Mouse (Mus musculus): ENCODE measurements around the gene Tmem167b. TPM values are rescaled to one million over a fixed set of nuclear protein-coding genes. Genes with fewer than 3 reads are reported as not detected.
"Not testable (repeated sequence)": the region's sequence is repeated elsewhere in the genome, so short reads cannot be mapped to it uniquely, and the experiment has no call there.

The Tmem167b gene
- total RNA-seq (2021): 10 to 100 TPM; 43.2 to 44.7 TPM

DNA sequence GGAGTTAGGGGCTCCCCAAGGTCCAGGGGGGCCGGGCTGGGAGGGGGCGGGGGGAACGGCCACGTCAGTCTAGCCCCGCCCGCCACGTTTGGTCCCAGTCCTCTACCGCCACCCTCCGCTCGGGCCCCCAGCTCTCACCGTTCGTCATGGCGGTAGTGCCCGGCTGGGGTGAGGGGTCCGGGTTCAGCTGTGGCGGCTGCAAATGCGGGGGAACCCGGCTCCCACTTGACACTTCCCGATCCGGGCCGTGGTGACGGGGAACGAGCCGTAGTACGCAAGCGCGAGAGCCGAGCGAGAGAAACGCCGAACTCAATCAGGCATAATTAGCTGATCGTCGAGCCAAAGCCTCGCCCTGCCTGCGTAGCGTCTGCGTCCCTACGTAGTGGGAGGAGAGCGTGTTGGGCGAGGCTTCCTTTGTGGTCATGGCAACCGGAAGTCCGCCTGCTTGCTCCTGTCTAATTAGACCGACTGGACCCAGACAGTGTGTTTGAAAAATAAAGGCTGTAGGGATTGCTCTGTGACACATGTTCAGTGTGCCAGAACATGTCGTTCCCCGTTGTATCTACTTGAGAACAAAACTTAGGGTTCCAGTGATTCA is at the start of gene Tmem167b:
Tmem167b (minus strand) TSS at position 334 of the 598 bp plus-strand sequence.
- intact Hi-C loops (cut with DNase I): loop anchor here (2.0 to 5.0 kb wide), 3 partner anchors 25 to 280 kb away; partner anchors contain the start of genes 5330417C22Rik and Sort1
- peak; percentile 98 to 99 for DNase-seq (ENCODE audit: low spot score in 2 of 2)

DNA sequence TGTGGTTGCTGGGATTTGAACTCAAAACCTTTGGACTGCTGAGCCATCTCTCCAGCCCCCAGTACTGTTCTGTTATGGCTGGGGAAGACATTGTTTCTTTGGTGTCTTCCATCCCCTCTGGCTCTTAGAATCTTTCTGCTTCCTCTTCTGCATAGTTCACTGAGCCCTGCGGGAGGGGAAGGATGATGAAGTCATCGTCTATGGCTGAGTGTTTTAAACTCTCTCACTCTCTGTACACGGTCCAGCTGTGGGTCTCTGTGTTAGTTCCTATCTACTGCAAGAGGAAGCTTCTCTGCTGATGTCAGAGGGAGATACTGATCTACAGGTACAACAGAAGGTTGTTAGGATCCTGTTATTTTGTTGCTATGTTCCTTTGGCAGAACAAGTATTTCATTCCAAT is 46.6 kb upstream of the Tmem167b start:
- intact Hi-C loops (cut with DNase I): no loop called here
- DNase-seq (ENCODE audit: low spot score in 2 of 2): no peak

DNA sequence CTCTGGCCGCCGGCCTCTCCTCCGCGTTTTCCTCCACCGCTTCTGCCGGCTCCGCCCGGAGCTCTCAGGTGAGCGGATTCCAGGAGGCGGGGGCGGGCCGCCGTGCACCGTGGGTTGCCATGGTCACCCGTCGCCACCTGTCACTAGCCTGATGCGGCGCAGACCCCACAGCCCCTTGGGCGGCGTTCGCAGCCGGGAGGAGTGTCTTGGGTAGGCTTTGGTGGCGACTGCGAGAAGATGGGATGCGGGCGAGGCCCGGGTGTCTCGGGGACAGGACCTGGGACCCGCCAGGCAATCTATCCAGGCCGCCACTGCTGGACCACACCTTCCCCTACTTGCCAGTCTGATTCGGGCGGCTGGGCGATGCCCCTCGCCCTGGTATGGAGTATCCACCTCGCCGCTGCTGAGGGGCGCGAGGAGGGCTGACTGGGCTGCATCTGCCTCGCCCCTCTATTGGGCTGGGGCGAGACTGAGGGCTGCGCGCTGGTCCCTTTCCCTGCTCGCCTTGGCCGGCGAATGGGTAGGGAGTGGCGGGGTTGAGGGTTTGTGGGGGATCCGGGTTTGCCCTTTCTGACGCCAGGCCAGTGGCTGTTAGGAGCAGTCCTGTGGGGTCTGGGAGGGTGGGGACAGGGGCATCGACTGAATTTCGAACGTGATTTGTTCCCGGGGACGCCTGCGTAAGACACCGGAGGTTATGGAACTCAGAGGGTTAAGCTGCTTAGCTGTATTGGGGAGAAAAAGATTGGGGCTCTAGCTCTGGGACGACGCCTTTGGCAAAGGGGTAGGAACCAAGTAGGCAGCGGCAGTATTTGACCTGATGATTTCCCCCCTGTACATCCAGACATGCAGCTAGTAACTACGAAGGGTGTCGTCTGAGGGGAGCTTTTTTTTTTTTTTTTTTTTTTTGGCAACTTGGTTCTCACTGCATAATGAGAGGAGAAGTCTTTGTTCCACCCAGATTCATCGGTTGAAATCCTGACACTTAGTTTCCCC is 29.6 kb upstream of the Tmem167b start:
- intact Hi-C loops (cut with DNase I): no loop called here
- peak in 1 of 2 experiments; percentile 23 for DNase-seq (ENCODE audit: low spot score in 2 of 2)

GRCm38 (mm10) chr3:108590786-108591529 is 28.7 kb upstream of the Tmem167b start, which contains the start of gene Wdr47:
Gene Wdr47 (plus strand): TSS chr3:108591279.
- peak; percentile 95 to 98 for DNase-seq (ENCODE audit: low spot score in 2 of 2)
- intact Hi-C loops (cut with DNase I): no loop called here

GRCm38 (mm10) chr3:108588446-108588845 is 26.2 kb upstream of the Tmem167b start:
- intact Hi-C loops (cut with DNase I): no loop called here
- no peak for DNase-seq (ENCODE audit: low spot score in 2 of 2)

DNA sequence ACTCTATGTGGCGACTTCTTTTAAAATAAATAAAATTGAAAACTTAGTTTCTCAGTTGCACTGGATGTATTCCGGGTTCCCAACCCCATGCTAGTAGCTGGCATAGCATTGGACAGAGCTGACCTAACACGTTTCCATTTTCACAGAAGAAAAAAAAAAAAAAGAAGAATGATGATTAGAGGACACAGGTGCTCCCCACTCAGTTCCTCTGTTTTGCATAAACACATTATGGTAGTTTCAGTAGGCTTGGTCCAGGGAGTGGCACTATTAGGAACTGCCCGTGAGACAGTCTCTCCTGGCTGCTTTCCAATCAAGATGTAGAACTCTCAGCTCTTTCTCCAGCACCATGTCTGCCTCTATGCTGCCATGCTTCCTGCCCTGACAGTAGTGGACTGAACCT is 22.3 kb upstream of the Tmem167b start:
- intact Hi-C loops (cut with DNase I): no loop called here
- no peak for DNase-seq (ENCODE audit: low spot score in 2 of 2)

- intact Hi-C loops (cut with DNase I): no loop called here
- no peak for DNase-seq (ENCODE audit: low spot score in 2 of 2)
These were observed 11.8 kb upstream of the Tmem167b start for GRCm38 (mm10) chr3:108574018-108574417.

DNA sequence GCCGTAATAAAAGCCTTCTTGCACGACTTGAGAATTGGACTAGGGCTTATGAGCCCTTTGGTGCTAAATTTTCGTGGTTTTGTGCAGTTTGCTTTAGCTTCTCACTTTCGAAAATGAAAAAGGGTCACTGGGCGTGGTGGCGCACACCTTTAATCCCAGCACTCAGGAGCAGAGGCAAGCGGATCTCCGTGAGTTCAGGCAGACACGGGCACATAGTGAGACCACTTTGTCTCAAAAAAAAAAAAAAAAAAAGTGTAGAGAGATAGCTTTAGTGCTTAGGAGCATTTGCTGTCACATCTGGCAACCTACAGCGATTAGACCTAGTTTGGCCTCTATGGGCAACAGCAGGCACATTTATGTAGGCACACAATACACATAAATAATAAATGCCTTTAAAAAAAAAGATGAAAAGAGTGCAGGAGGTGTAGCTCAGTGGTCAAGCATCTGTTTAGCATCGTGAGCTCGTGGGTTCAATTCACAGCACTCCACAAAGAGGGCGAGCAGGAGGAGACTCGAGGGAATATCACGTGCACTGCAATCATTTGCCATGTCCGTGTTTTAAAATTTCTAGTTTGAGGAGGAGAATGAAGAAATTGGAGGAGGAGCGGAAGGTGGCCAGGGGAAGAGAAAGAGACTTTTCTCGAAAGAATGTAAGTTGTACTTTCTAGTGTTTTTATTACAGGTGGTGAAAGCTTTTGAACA is 10.2 kb upstream of the Tmem167b start:
- intact Hi-C loops (cut with DNase I): no loop called here

GRCm38 (mm10) chr3:108571443-108572294 is 9.4 kb upstream of the Tmem167b start, which contains the start of gene Taf13:
Gene Taf13 (plus strand): TSS chr3:108571698.
- intact Hi-C loops (cut with DNase I): no loop called here
- peak; percentile 96 to 97 for DNase-seq (ENCODE audit: low spot score in 2 of 2)

More for the DNA sequence above, 10.2 kb upstream of the Tmem167b start:
- no peak for DNase-seq (ENCODE audit: low spot score in 2 of 2)

DNA sequence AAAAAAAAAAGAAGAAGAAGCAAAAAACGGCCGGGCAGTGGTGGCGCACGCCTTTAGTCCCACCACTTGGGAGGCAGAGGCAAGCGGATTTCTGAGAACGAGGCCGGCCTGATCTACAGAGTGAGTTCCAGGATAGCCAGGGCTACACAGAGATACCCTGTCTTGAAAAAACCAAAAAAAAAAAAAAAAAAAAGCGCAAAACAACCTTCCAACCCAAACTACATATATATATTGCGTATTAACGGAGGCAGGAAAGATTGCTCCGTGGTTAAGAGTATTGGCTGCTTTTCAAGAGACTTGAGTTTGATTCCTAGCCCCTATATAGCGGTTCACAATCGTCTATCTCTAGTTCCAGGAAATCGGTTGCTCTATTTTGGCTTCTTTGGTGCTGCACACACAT is 8.5 kb upstream of the Tmem167b start:
- DNase-seq (ENCODE audit: low spot score in 2 of 2): no peak
- intact Hi-C loops (cut with DNase I): no loop called here

- intact Hi-C loops (cut with DNase I); DNase-seq (ENCODE audit: low spot score in 2 of 2): not testable (repeated sequence)
These were observed 7.4 kb upstream of the Tmem167b start for GRCm38 (mm10) chr3:108569636-108570035.

DNA sequence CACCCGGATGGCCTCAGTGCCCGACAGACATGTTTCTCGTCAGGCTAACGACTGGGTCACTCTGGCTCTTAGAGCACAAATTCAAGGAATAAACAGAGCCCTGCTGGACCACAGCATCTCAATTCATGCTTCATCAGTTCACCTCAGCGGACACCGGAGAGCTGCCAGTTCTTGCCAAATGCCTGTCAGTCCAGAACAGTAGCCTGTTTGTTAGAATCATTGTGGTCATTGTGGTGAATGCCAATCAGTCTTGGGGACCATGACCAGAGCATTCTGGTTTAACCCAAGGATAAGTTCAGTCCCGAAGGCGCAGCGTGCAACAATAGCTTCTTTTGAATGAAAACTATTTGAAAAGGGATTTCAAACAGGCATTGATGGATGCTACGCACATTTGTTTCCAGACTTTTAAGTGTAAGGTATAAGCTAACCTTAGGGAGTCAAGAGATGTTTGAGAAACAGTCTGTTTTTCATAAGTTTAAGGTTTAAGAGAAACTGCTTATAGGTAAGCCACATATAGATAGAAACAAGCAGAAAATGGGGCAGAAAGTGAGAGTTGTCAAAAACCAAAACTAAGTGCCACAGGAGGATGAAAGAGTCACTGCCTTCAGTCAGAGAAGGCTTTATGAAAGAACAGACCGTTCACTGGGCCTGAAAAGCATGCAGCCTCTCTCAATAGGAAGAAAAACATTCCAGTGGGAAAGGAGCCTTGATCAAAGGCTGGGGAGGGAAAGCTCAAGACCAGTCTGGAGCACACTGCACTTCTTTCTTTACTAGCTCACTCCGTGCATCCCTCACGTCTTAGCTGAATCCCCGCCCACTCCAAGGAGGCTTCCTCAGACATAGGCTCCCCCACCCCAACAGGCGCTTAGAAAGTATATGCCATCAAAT is 6.0 kb upstream of the Tmem167b start:
- intact Hi-C loops (cut with DNase I): no loop called here

DNA sequence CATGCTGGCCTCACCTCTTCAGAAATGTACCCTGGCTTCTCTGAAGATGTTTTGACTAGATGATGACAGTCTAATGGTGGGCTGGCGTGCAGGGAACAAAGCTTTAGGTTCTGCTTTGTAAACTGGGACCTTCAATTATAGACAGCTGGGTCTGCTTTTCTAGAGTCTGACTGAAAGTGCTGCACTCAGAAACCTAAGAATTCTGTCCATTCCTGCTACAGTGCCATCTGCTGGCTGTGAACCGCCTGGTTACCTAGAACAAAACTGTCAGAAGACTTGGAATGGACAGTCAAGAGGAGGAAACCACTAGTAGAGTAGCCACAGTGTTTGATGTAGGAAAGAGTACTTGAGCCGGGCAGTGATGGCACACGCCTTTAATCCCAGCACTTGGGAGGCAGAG is 1.0 kb upstream of the Tmem167b start:
- intact Hi-C loops (cut with DNase I): loop anchor here (2.0 to 5.0 kb wide), 3 partner anchors 27 to 281 kb away; partner anchors contain the start of genes 5330417C22Rik and Sort1
- DNase-seq (ENCODE audit: low spot score in 2 of 2): peak; percentile 71 to 75

More for the DNA sequence above, 6.0 kb upstream of the Tmem167b start:
- peak in 1 of 2 experiments; percentile 9 for DNase-seq (ENCODE audit: low spot score in 2 of 2)

DNA sequence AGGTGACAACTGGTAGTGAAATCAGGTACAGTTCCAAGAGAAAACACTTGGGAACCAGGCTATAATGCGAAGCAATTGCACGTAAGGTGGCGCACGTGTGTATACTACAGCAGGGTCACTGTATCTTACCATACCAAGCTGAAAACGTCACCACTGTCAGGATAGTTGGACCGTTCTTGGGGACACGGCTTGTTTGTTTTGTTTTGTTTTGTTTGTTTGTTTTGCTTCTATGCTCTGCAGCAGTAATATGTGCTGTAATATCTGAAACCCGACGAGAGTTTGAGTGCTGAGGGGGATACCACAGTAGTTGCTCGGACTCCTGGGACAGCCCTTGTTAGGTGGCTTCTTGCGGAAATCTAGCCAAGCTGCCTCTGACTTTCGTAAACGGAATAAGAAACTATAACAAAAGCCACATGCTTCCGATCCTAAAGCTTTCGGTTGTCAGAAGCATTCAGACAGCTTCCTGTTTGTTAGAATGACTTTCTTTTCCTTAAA is 558 bp upstream of the Tmem167b start:
- intact Hi-C loops (cut with DNase I): loop anchor here (2.0 to 5.0 kb wide), 3 partner anchors 26 to 281 kb away; partner anchors contain the start of genes 5330417C22Rik and Sort1

DNA sequence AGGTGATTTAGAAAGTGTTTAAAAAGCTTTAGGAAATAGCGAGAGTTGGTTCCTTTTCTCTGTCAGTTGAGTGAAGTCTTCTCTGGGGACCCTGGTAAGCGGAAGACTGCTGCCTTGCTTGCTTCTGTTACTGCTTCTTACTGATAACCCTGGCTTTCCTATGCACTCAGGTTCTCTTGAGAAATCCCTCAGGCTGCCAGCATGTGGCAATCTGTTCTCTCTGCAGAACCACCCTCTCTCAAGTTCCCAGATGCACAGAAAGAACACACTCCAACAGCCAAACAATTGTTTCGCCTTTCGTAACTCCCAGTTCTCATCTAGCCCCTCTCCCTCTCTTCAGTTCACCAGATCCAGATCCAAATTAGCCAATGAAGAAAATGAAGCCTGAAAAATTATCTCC is 4.4 kb downstream of the Tmem167b start:
- DNase-seq (ENCODE audit: low spot score in 2 of 2): no peak
- intact Hi-C loops (cut with DNase I): no loop called here

More for the DNA sequence above, 558 bp upstream of the Tmem167b start:
- DNase-seq (ENCODE audit: low spot score in 2 of 2): no peak

DNA sequence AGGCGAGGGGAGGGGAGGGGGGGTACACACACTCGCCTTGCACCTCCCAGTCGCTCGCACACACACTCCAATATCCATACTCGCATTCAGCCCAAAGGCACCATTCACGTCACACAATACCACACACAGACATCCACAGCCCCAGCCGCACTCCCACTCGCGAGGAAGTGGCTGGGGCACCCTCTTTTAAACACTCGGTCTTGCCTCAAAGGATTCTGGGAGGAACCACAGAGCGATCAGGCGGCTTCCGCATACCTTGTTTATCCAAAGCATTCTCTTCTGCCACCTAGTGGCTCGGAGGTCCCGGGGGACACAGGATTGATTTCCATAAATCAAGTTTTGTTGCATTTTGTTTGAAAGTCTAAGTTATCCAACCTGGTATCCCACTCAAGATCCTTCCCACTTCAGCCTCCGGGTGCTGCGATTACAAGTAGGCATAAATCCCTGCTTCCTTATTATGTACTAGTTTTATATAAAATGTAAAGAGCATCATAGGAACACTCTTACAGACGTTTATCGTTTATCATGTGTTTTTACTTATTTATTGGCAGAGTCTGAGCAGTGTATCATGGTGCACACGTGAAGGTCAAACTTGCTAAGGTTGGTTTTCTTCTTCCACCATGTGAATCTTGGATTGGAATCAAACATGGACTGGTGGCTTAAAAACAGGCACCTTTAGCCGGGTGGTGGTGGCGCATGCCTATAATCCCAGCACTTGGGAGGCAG is 7.5 kb downstream of the Tmem167b start:
- peak; percentile 91 to 93 for DNase-seq (ENCODE audit: low spot score in 2 of 2)
- intact Hi-C loops (cut with DNase I): loop anchor here (2.0 kb wide), 1 partner anchor 18 kb away; the partner anchor contains the start of gene 5330417C22Rik

All from left cerebral cortex, postnatal 36 days (tissue).